Mouse (Mus musculus): ENCODE results near the gene Gimap4. TPM values are rescaled to one million over a fixed set of nuclear protein-coding genes. Genes with fewer than 3 reads are reported as not detected.

Gimap4 gene
- polyA plus RNA-seq, 1 experiment, result 73.5 TPM

DNA sequence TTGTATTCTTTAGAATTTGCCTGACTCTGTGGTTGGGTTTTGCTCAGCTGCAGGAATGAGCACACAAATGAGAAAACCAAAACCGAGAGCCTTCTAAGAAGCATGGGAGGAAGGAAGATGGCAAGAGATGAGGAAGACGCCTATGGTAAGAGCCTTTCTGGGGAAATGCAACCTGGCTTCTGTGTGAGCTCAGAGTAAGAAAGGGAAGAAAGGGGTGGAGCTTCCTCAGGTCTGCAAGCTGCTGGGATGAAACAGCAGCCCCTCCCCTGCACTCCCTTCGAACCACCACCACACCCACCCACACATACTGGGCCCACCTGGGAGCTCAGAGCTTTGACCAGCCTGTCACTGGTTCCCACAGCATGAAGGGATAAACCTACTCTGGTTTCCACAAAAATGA, 56.9 kb downstream of the Gimap4 start:
- no peaks in the 10 kb centered on the region for H3K27me3 ChIP-seq (ENCODE audit: control insufficient read depth, insufficient read depth, low read length)
- H3K27ac ChIP-seq (ENCODE audit: insufficient read depth, low read length), result peak overlapping the region; percentile 97
- WGBS, result 12% methylated on average over 3 of the region's 3 CpGs
- H3K4me1 ChIP-seq (ENCODE audit: control insufficient read depth, insufficient read depth, insufficient read length), result peaks cover 31% of the 10 kb centered on the region
- TF ChIP-seq POLR2A (IDR thresholded peaks at IDR 0.05; ENCODE audit: low read depth, low read length), result peak; percentile 38; the same call in 1 of the 2 replicates
- no peak for TF ChIP-seq CTCF (IDR thresholded peaks at IDR 0.05; ENCODE audit: extremely low read depth, insufficient read depth, insufficient read length, insufficient replicate concordance)
- peak in 1 of 2 experiments; percentile 40 for DNase-seq (ENCODE audit: low read depth in 1 of 2, low spot score in 2 of 2)
- H3K36me3 ChIP-seq (ENCODE audit: control insufficient read depth, insufficient read depth, low read length), result peaks cover 22% of the 10 kb centered on the region
- H3K4me3 ChIP-seq (ENCODE audit: extremely low read depth, insufficient read depth, insufficient read length), result peak overlapping the region; percentile 66

Other genes starting within 250 kb of the Gimap4 start
- gene Zfp467, start 238.7 kb upstream of the Gimap4 start, polyA plus RNA-seq (2012; rRNA removed), result 14.9 and 16.1 TPM in 2 replicates
- gene Sspo, start 236.3 kb upstream of the Gimap4 start, polyA plus RNA-seq (2012; rRNA removed), result 2.9 and 4.2 TPM in 2 replicates
- 1.7 and 1.8 TPM in 2 replicates for gene Atp6v0e2, start 146.9 kb upstream of the Gimap4 start, polyA plus RNA-seq (2012; rRNA removed)
- 22.9 and 38.8 TPM in 2 replicates for gene Lrrc61, start 129.8 kb upstream of the Gimap4 start, polyA plus RNA-seq (2012; rRNA removed)
- 44.3 and 45.5 TPM in 2 replicates for gene Rarres2, start 111.8 kb upstream of the Gimap4 start, polyA plus RNA-seq (2012; rRNA removed)
- not detected in 2 replicates for gene Gm45021, start 94.9 kb upstream of the Gimap4 start, polyA plus RNA-seq (2012; rRNA removed)
- 12.4 and 15.8 TPM in 2 replicates for gene Repin1, start 90.7 kb upstream of the Gimap4 start, polyA plus RNA-seq (2012; rRNA removed)
- gene Gm44965, start 90.6 kb upstream of the Gimap4 start, polyA plus RNA-seq (2012; rRNA removed), result not detected in 2 replicates
- 3.6 and 5.3 TPM in 2 replicates for gene Zfp775, start 82.5 kb upstream of the Gimap4 start, polyA plus RNA-seq (2012; rRNA removed)
- gene AI854703, start 57.8 kb upstream of the Gimap4 start, polyA plus RNA-seq (2012; rRNA removed), result 0.70 and 0.77 TPM in 2 replicates
- 20.1 and 22.2 TPM in 2 replicates for gene Gimap8, start 37.3 kb upstream of the Gimap4 start, polyA plus RNA-seq (2012; rRNA removed)
- 9.9 and 10.4 TPM in 2 replicates for gene Gimap9, start 8.4 kb upstream of the Gimap4 start, polyA plus RNA-seq (2012; rRNA removed)
- 50.8 and 54.3 TPM in 2 replicates for gene Gimap6, start 23.7 kb downstream of the Gimap4 start, polyA plus RNA-seq (2012; rRNA removed)
- gene Gm28053, start 34.1 kb downstream of the Gimap4 start, polyA plus RNA-seq (2012; rRNA removed), result 0.43 and 0.82 TPM in 2 replicates
- gene Gimap7, start 34.1 kb downstream of the Gimap4 start, polyA plus RNA-seq (2012; rRNA removed), result 9.5 and 11.6 TPM in 2 replicates
- gene Gimap1, start 54.5 kb downstream of the Gimap4 start, polyA plus RNA-seq (2012; rRNA removed), result 94.4 and 103 TPM in 2 replicates
- 74.0 and 90.0 TPM in 2 replicates for gene Gimap5, start 61.6 kb downstream of the Gimap4 start, polyA plus RNA-seq (2012; rRNA removed)
- gene Gimap3, start 86.3 kb downstream of the Gimap4 start, polyA plus RNA-seq (2012; rRNA removed), result 140 and 150 TPM in 2 replicates
- gene Tmem176a, start 156.4 kb downstream of the Gimap4 start, polyA plus RNA-seq (2012; rRNA removed), result 95.2 and 105 TPM in 2 replicates
- 199 TPM in 2 replicates for gene Tmem176b, start 156.9 kb downstream of the Gimap4 start, polyA plus RNA-seq (2012; rRNA removed)
- 0.77 and 1.1 TPM in 2 replicates for gene Aoc1, start 188.3 kb downstream of the Gimap4 start, polyA plus RNA-seq (2012; rRNA removed)
- not detected in 2 replicates for gene 1600015I10Rik, start 245.3 kb downstream of the Gimap4 start, polyA plus RNA-seq (2012; rRNA removed)